Mouse (Mus musculus) ES-E14 (cell line): Measurements from ENCODE around the gene Mpdu1. TPM values are rescaled to one million over a fixed set of nuclear protein-coding genes. Genes with fewer than 3 reads are reported as not detected.
"Not testable (repeated sequence)": the region's sequence is repeated elsewhere in the genome, so short reads cannot be mapped to it uniquely, and the experiment has no call there.

Experiments used
- DNase-seq: peaks from one replicate; pipeline ENCODE4 v3.0.0-alpha.2; 2013; ENCODE audit warnings: low read depth, low spot score
- H3K27ac ChIP-seq: 2 replicates; pipeline ENCODE4 v1.5.1; 2012; ENCODE audit warnings: low read depth, mild to moderate bottlenecking, low read length, moderate library complexity, mixed read lengths; ENCODE audit not compliant: poor library complexity, insufficient read depth, severe bottlenecking
- H3K36me3 ChIP-seq: 2 replicates; pipeline ENCODE4 v1.6.1; 2012; ENCODE audit warnings: mild to moderate bottlenecking, low read length, moderate library complexity, mixed read lengths; ENCODE audit not compliant: control insufficient read depth, poor library complexity, insufficient read depth, severe bottlenecking
- H3K4me1 ChIP-seq, 2 experiments: fragments of 150-350 bp in 1 of 2; sonication (generic) in 1 of 2; 2 replicates each; pipeline ENCODE4 v1.6.1; 2012; ENCODE audit warnings: low read length in 2 of 2, mild to moderate bottlenecking in 1 of 2, mixed read lengths in 1 of 2; ENCODE audit not compliant: control insufficient read depth in 2 of 2, insufficient read depth in 2 of 2, poor library complexity in 1 of 2
- H3K4me3 ChIP-seq, 2 experiments: fragments of 150-350 bp in 1 of 2; sonication (generic) in 1 of 2; 2 replicates each; pipeline ENCODE4 v1.5.1; 2012; ENCODE audit warnings: low read length in 2 of 2, low read depth in 1 of 2, mild to moderate bottlenecking in 1 of 2, mixed read lengths in 1 of 2; ENCODE audit not compliant: insufficient read depth in 1 of 2, poor library complexity in 1 of 2, severe bottlenecking in 1 of 2
- H3K9ac ChIP-seq: 2 replicates; pipeline ENCODE4 v1.6.1; 2012; ENCODE audit warnings: low read depth, mild to moderate bottlenecking, low read length, mixed read lengths; ENCODE audit not compliant: poor library complexity, insufficient read depth, severe bottlenecking
- H3K9me3 ChIP-seq: fragments of 150-350 bp; sonication (generic); 2 replicates; pipeline ENCODE4 v1.6.1; 2012; ENCODE audit warnings: low read depth, mild to moderate bottlenecking, low read length; ENCODE audit not compliant: control insufficient read depth, insufficient read depth
- CHD2 ChIP-seq: IDR thresholded peaks from 2 replicates; pipeline ENCODE4 v1.6.1; 2014; ENCODE audit warnings: mild to moderate bottlenecking, low read depth, low read length, inconsistent platforms
- HCFC1 ChIP-seq: IDR thresholded peaks from 2 replicates; pipeline ENCODE4 v1.6.1; 2012; ENCODE audit warnings: low read length, inconsistent platforms, borderline replicate concordance; ENCODE audit not compliant: insufficient read depth
- MAFK ChIP-seq: IDR thresholded peaks from 2 replicates; pipeline ENCODE4 v1.6.1; 2014; ENCODE audit warnings: mild to moderate bottlenecking, low read depth, low read length, inconsistent platforms; ENCODE audit not compliant: insufficient read depth
- ZC3H11A ChIP-seq: IDR thresholded peaks from 2 replicates; pipeline ENCODE4 v1.6.1; 2012; ENCODE audit warnings: low read depth, mild to moderate bottlenecking, inconsistent platforms, low read length, borderline replicate concordance
- ZNF384 ChIP-seq: IDR thresholded peaks from 2 replicates; pipeline ENCODE4 v1.6.1; 2012; ENCODE audit warnings: low read depth, low read length, inconsistent platforms
- in situ Hi-C, 2 experiments: fragments of 600-800 bp; cut with MboI; formaldehyde crosslinking; loops; one replicate each; pipeline ENCODE4 v1.15.1; 2025; ENCODE audit warnings: low sequenced_read_pairs in 2 of 2, inconsistent platforms in 1 of 2; ENCODE audit not compliant: unreplicated experiment in 2 of 2
- total RNA-seq: library from RNA; depleted of rRNA; stranded (reverse); fragments of 300-350 nt; gene quantifications from 2 replicates; pipeline ENCODE4 v1.2.3, GENCODE M21; 2012

Gene Mpdu1
- total RNA-seq, 1 experiment: 258 TPM

DNA sequence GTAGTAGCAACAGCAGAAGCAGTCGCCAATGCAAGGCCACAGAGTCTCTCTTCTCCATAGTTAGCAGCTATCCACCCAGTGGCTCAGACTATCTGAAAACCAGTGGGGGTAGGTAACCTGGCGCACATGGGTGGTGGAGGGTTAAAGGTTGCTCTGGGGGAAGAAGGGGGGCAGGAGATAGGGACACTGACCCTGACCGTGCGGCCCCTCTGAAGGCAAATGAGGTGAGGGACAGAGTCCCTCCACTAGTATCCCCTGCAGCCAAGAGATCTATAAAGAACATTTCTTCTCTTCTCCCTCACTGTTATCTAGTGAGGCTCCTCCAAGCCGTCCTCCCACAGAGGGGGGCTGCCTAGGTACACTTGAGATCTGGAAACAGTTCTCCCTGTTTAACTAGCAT lies 44.6 kb downstream of the Mpdu1 start, which contains the start of gene Shbg:
Gene Shbg, minus strand, starts transcription at position 101 of the 400 bp plus-strand sequence.
- TF ChIP-seq HCFC1 (no peak), ZNF384 (no peak), MAFK (no peak), CHD2 (no peak), ZC3H11A (no peak)
- Histone ChIP-seq H3K4me3 (no peak within 1 kb of the TSS), H3K27ac (no peak within 1 kb of the TSS), H3K9me3 (no peaks in the 10 kb centered on the region), H3K36me3 (no peaks in the 10 kb centered on the region), H3K9ac (no peak within 1 kb of the TSS), H3K4me1 (peaks cover 0 to 9% of the 10 kb centered on the region in 2 experiments; a peak in 2 of 4 replicates)
- no peak for DNase-seq
- in situ Hi-C loops: no loop called here

DNA sequence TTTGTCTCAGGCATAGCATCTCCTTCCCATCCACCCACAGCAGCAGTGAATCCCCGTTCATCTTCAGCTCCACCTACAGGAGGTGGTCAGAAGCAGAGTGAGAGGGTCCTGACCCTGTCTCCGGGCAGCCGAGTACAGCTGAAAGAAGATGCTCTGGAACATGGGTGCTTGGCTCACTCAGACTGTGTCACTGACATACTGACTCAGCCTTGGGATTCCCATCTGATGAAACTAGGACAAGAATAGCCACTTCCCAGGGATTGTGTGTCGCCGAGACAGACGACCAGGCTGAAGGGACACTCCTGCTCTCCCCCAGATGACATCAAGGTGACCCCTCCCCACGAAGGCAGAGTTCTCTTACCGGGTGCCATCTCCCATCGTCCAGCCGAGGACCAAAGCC lies 45.7 kb downstream of the Mpdu1 start:
- H3K4me1 ChIP-seq: peaks cover 0 to 2% of the 10 kb centered on the region in 2 experiments; a peak in 1 of 4 replicates
- H3K36me3 ChIP-seq: no peaks in the 10 kb centered on the region
- H3K27ac ChIP-seq: no peak overlapping the region
- no peaks in the 10 kb centered on the region for H3K9me3 ChIP-seq
- no peak overlapping the region for H3K9ac ChIP-seq
- H3K4me3 ChIP-seq: no peak overlapping the region
- in situ Hi-C loops: no loop called here
- DNase-seq: no peak
- TF ChIP-seq CHD2 (no peak), ZC3H11A (no peak), HCFC1 (no peak), MAFK (no peak), ZNF384 (no peak)

DNA sequence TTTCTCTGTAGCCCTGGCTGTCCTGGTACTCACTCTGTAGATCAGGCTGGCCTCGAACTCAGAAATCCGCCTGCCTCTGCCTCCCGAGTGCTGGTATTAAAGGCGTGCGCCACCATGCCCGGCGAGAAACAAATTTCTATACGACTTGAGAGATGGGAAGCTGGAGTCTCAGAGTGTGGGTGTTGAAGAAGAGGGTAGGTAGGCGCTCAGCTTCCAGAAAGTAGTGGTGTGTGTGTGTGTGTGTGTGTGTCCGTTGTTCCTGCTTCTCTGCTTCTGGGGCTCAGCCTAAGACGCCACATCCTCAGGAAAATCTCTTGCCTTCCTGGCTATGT lies 48.2 kb downstream of the Mpdu1 start:
- H3K36me3 ChIP-seq, H3K4me1 ChIP-seq, in situ Hi-C loops, DNase-seq, H3K27ac ChIP-seq, H3K9me3 ChIP-seq: not testable (repeated sequence)
- TF ChIP-seq ZNF384: peak; percentile 66; the same call in 1 of the 2 replicates
- Histone ChIP-seq H3K9ac (peak overlapping the region; percentile 35; the same call in 1 of the 2 replicates), H3K4me3 (peak overlapping the region in 1 of 2 experiments; percentile 37; a peak in 2 of 4 replicates)

DNA sequence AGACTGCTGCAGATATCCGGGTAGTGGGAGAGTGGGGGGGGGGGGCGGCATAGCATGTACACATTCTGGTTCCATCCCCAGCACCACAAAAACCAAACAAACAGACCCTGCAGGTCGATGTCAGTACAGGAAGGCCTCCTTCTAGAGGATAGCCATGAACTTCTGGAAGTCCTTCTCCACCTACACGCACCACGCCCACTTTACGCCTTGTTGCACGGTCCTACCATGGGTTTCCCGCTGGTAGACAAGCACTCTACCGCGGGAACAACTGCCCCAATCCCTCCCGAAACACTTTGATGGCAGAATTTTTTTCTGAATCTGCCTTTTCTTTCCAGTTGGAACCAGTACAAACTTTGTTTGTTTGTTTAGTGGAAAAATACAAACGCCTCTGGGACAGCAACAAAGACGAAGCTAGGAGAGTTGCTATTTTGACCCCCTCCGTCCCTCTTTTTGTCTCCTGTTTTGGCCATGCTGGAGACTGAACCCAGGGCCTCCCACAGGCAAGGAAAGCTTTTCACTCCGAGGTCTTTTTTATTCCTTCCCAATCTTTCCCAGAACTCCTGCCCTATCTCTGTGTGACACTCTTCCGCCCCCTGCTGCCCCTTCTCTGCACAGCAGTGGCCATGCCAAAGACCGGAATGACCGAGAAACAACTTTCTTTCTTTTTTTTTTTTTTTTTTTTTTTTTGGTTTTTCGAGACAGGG lies 48.7 kb downstream of the Mpdu1 start:
- Histone ChIP-seq H3K36me3 (no peaks in the 10 kb centered on the region), H3K27ac (no peak overlapping the region), H3K9me3 (no peaks in the 10 kb centered on the region), H3K9ac (peak overlapping the region; percentile 14; the same call in 1 of the 2 replicates), H3K4me3 (peak overlapping the region; percentile 25 to 50; a peak in 3 of 4 replicates), H3K4me1 (peaks cover 0 to 6% of the 10 kb centered on the region in 2 experiments; a peak in 1 of 4 replicates)
- peak; percentile 68 for DNase-seq
- in situ Hi-C loops: no loop called here
- TF ChIP-seq CHD2: no peak
- peak; percentile 23 for TF ChIP-seq ZC3H11A
- TF ChIP-seq HCFC1: 0 out of 2 replicates have a peak, but pooled peaks have one; percentile 14
- no peak for TF ChIP-seq MAFK
- TF ChIP-seq ZNF384: peak; percentile 96

DNA sequence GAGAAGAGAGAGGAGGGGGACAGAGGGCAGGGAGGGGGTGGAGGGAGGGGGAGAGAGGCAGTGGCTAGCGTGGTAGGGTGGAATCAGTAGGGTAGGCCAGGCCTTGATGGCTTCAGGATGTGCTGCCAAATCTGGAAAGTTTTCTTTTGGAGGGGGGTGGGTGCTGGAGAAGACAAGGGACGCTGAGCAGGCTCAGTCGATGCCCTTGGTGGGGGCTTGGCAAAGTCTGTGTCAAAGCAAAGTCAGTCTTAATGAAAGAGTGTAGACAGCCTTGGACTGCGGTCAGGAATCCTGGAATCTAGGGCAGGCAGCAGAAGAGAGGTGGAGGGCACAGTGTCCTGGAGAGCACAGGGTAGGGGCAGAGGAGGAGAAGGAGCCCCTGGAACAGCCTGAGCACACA lies 51.5 kb downstream of the Mpdu1 start:
- no peak for DNase-seq
- Histone ChIP-seq H3K27ac (no peak overlapping the region), H3K4me1 (peaks cover 0 to 9% of the 10 kb centered on the region in 2 experiments; a peak in 1 of 4 replicates), H3K9ac (no peak overlapping the region), H3K4me3 (no peak overlapping the region), H3K36me3 (no peaks in the 10 kb centered on the region), H3K9me3 (no peaks in the 10 kb centered on the region)
- in situ Hi-C loops: no loop called here
- no peak for TF ChIP-seq HCFC1
- TF ChIP-seq ZNF384: no peak
- no peak for TF ChIP-seq CHD2
- no peak for TF ChIP-seq MAFK
- no peak for TF ChIP-seq ZC3H11A
